Mouse (Mus musculus) erythroblast, embryonic 14.5 days (primary cell): ENCODE measurements around the gene Fsd1l. TPM values are rescaled to one million over a fixed set of nuclear protein-coding genes. Genes with fewer than 3 reads are reported as not detected.

Source experiments
- H3K27me3 ChIP-seq: 2 replicates; pipeline ENCODE4 v1.6.1; 2012; ENCODE audit warnings: inconsistent platforms; ENCODE audit not compliant: control insufficient read depth
- H3K36me3 ChIP-seq: 2 replicates; pipeline ENCODE4 v1.6.1; 2012; ENCODE audit warnings: mild to moderate bottlenecking, inconsistent platforms; ENCODE audit not compliant: control insufficient read depth
- H3K4me1 ChIP-seq: 2 replicates; pipeline ENCODE4 v1.6.1; 2012; ENCODE audit warnings: inconsistent platforms; ENCODE audit not compliant: control insufficient read depth
- H3K4me3 ChIP-seq: replicated peaks from 2 replicates; pipeline ENCODE3; 2012; ENCODE audit warnings: moderate library complexity, mild to moderate bottlenecking, inconsistent platforms
- H3K9me3 ChIP-seq: 2 replicates; pipeline ENCODE4 v1.6.1; 2012; ENCODE audit warnings: low read length, inconsistent platforms, mixed read lengths; ENCODE audit not compliant: control insufficient read depth
- GATA1 ChIP-seq: IDR thresholded peaks from 2 replicates; pipeline ENCODE4 v1.6.1; 2012; ENCODE audit warnings: low read length, inconsistent platforms, mixed read lengths
- TAL1 ChIP-seq: IDR thresholded peaks from 3 replicates; pipeline ENCODE4 v1.6.1; 2012; ENCODE audit warnings: low read length, inconsistent platforms, mixed read lengths
- polyA plus RNA-seq: library from polyadenylated mRNA; stranded (reverse); fragments of >175 nt; gene quantifications from 2 replicates; pipeline ENCODE4 v1.2.3, GENCODE M21; 2012

Gene Fsd1l
- polyA plus RNA-seq, 1 experiment, result not detected

DNA sequence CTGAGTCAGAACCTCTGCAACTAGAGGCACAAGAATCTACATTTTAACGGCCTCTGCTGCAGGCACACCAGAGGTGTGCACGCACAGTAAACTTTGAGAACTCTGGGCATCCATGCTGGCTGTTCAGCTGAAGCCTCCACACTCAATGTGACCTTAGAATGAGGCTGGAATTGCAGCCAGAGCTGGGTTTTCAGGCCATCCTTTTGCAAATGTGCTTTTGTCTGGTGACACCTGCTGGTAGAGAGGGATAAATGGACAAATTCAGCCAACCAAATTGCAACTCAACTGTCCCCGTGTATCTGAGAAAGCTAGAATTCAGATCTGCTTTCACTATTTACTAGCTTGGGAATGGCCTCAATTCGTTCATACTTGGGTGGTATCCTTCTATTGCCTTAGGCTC lies 37.1 kb upstream of the Fsd1l start:
- no peak overlapping the region for H3K4me3 ChIP-seq
- H3K9me3 ChIP-seq, result no peaks in the 10 kb centered on the region
- H3K36me3 ChIP-seq, result no peaks in the 10 kb centered on the region
- TF ChIP-seq TAL1 (no peak), GATA1 (no peak)
- H3K4me1 ChIP-seq, result no peaks in the 10 kb centered on the region
- no peaks in the 10 kb centered on the region for H3K27me3 ChIP-seq

DNA sequence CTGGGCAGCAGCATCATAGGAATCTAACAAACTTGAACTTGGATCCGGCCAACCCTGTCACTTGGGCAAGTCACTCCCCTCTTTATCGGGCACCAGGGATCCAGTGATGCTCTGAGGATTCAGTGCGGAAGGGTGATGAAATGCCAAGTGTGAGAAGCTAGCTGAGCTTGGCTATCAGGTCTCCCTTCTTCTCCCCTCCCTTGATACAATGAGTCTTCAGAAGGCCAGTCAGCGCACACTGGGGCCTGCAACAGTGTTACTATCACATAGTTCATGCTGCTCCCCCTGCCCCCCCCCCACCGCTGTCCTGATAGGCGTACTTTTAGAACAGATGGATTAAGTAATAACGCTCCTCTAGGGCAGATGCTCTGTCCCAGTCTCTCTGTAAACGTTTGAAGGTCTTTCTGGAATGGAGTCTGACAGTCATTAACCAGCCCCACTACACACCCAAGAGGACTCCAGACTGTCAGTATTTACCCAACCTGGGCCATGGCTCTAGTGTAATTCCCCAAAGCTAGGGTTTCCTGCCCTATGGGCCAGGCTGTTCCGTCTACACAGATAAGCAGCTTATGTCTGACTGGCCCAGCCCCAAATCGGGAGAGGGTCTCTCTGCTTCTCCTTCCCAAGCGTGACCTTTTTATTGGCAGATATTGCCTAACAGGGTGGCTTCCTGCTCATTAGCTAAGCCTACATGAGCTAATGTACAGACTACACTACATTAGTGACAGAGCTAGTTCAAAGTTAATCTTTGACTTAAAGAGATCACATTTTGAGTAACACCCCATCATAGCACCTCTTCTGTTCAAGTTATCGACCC lies 35.8 kb upstream of the Fsd1l start:
- TF ChIP-seq GATA1 (no peak), TAL1 (no peak)
- Histone ChIP-seq H3K4me1 (no peaks in the 10 kb centered on the region), H3K4me3 (no peak overlapping the region), H3K9me3 (no peaks in the 10 kb centered on the region), H3K27me3 (no peaks in the 10 kb centered on the region), H3K36me3 (no peaks in the 10 kb centered on the region)

DNA sequence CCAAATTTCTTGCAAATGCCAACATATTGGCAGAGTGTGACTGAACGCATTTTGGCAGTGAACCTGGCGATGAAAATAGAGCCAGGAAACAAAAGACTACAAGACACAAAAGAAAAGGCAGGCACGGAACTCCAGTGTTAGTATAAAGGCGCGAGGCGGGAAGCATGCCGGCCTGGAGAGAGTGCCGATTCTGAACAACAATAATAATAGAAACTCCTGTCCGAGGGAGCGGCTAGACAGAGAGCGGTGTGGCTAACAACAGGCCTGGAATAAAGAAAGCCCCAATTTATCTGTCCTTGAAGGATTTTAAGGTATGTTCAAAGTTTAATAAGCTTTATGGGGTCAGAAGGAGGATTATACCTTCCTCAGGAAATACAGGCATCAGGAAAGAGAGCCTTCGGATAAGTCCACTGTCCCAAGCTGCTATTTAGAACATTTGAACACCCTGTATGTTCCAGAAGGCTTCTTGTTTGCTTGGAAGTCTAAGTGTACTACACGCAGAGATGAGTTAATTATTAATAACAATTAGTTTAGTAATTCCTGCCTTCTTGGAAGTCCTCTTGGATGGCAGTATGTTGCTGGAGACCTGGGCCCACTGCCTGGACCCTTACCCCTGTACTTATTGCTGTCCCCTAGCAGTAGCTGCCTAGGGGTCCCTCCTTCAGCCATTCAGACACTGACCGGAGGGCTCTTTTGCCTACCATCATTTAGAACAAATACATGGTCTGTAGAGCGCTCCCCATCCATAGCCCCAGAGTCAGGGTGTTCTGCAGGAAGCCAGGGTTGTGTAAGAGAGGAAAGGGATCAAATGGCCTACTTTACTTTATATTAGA lies 35.0 kb upstream of the Fsd1l start:
- Histone ChIP-seq H3K27me3 (no peaks in the 10 kb centered on the region), H3K4me1 (no peaks in the 10 kb centered on the region), H3K36me3 (no peaks in the 10 kb centered on the region), H3K4me3 (no peak overlapping the region), H3K9me3 (no peaks in the 10 kb centered on the region)
- TF ChIP-seq GATA1 (no peak), TAL1 (no peak)

DNA sequence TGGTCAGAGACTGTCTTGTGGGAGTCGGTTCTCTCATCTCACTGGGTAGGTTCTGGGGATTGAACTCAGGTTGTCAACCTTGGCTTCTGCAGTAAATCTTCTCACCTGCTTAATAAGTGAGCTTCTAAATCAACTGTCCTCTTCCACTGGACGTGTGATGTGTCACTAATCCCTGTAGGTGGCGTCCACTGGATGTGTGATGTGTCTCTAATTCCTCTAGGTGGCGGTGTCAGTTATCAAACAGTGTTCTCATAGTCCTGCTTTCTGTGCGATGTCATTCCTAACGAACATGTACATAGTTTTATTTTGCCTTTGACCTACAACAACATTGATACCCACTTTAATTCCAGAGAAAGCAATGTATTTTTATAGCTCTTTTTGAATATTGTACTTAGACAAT lies 30.8 kb upstream of the Fsd1l start:
- TF ChIP-seq GATA1 (no peak), TAL1 (no peak)
- H3K4me3 ChIP-seq, result no peak overlapping the region
- no peaks in the 10 kb centered on the region for H3K36me3 ChIP-seq
- H3K4me1 ChIP-seq, result no peaks in the 10 kb centered on the region
- H3K27me3 ChIP-seq, result no peaks in the 10 kb centered on the region
- H3K9me3 ChIP-seq, result no peaks in the 10 kb centered on the region

DNA sequence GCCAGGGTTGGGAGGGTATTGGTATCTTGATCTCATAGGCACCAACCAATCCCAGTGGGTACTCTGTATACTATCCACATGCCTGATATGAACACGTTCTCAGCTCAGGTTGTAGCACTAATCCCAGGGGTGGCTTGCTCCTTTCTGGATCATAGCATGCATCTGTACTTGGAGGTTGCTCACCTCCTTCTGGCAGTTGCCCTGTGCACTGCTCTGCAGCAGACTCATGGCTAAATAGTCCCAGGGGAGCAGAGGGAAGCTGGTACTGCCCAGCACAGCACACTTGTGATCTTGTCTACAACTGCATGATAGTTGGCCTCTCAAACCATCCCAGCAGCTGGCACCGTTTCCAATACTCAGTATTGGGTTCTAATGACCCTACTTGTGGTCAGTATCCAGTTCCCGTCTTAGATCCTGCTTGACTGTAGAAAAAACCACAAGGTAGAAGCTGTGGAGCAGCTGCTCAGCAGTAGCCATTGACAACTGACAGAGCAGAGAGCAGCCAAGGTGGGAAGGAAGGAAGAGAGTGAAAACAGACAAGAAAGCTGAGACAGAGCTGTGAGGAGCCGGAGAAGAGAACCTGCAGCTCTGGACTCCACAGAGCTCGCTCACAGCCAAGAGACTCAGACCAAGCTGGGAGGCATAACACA lies 16.6 kb upstream of the Fsd1l start:
- H3K4me3 ChIP-seq, result no peak overlapping the region
- no peaks in the 10 kb centered on the region for H3K36me3 ChIP-seq
- H3K4me1 ChIP-seq, result no peaks in the 10 kb centered on the region
- no peaks in the 10 kb centered on the region for H3K27me3 ChIP-seq
- H3K9me3 ChIP-seq, result no peaks in the 10 kb centered on the region
- no peak for TF ChIP-seq GATA1
- no peak for TF ChIP-seq TAL1

DNA sequence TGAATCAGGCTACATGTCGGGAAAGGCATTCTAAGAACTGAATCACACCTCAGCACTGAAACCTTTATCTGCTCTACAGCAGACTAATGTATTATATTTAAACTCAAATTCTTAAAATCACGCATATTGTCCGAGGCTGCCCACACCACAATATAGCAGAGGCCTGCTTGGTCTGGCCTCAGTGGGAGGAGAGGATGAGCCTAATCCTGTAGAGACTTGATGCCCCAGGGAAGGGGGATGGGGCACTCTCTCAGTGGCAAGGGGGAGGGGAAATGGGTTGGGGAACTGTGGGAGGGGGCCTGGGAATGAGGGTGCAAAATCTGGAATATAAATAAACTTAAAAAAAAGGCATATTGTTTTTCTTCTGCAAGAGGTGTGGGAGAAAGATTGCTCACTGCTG lies 13.3 kb upstream of the Fsd1l start:
- Histone ChIP-seq H3K9me3 (no peaks in the 10 kb centered on the region), H3K36me3 (no peaks in the 10 kb centered on the region), H3K27me3 (no peaks in the 10 kb centered on the region), H3K4me1 (no peaks in the 10 kb centered on the region), H3K4me3 (no peak overlapping the region)
- no peak for TF ChIP-seq TAL1
- TF ChIP-seq GATA1, result no peak

DNA sequence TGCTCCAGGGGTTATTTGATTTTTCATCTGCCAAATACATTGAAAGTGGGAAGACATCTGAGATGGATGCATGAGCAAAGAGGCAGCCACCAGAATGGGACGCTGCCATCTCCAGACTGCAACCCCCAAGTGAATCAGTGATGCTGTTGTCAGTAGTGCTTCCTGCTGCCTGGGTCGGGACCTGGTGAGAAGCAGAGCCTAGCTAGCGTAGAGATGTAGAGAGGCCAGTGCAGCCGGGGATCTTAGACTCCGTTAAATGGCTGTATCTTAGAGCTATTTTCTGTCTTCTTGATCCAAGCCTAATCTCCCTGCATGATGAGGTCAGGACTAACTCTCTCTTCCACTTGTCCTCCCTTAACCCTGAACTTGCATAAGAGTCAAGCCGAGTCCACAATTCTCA lies 11.2 kb upstream of the Fsd1l start:
- H3K4me1 ChIP-seq, result no peaks in the 10 kb centered on the region
- H3K27me3 ChIP-seq, result no peaks in the 10 kb centered on the region
- TF ChIP-seq GATA1 (no peak), TAL1 (no peak)
- H3K36me3 ChIP-seq, result no peaks in the 10 kb centered on the region
- no peaks in the 10 kb centered on the region for H3K9me3 ChIP-seq
- H3K4me3 ChIP-seq, result no peak overlapping the region

DNA sequence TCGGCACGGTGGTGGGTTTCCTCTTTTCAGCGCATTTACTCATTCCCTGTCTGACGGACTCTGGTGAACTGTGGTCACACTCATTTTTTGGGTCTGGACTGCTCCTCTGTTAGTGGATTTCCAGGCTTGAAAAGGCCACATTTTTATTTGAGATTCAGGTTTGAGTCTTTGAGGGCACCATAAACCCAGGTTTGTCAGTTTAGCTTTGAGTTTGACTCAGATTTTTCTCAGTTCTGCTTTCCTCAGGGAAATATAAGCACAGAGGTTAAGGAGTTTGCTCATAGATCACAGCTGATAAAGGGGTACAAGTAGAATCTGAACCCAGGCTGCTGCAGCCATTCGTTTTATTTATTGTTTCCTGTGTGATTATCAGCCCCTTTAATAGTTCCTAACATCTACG lies 10.2 kb upstream of the Fsd1l start:
- TF ChIP-seq GATA1 (no peak), TAL1 (no peak)
- no peaks in the 10 kb centered on the region for H3K36me3 ChIP-seq
- H3K27me3 ChIP-seq, result no peaks in the 10 kb centered on the region
- no peaks in the 10 kb centered on the region for H3K4me1 ChIP-seq
- no peaks in the 10 kb centered on the region for H3K9me3 ChIP-seq
- no peak overlapping the region for H3K4me3 ChIP-seq

DNA sequence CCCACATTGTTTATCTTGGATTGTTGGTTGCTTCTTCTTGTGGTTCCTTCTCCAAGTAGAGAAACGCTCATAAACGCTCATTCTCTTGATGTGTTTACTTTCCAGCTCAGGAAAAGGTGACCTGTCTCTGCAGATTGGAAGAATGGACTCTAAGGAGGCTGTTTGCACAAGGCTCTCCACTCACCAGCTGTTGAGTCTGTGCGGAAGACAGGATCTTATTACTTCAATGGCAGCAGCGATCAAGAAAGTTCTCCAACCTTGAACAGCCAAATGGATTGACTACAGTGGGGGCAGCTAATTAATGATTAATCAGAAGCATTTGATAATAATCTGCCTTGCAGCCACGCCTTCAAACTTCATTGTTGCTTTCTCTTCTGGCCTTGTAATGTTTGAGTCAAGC lies 9.8 kb upstream of the Fsd1l start:
- no peaks in the 10 kb centered on the region for H3K36me3 ChIP-seq
- H3K9me3 ChIP-seq, result no peaks in the 10 kb centered on the region
- no peak for TF ChIP-seq GATA1
- TF ChIP-seq TAL1, result no peak
- no peak overlapping the region for H3K4me3 ChIP-seq
- no peaks in the 10 kb centered on the region for H3K27me3 ChIP-seq
- H3K4me1 ChIP-seq, result no peaks in the 10 kb centered on the region
